Mouse (Mus musculus): Measurements from ENCODE around the gene Klf7. TPM values are rescaled to one million over a fixed set of nuclear protein-coding genes. Genes with fewer than 3 reads are reported as not detected.

The Klf7 gene
- polyA plus RNA-seq, 1 experiment from 2014 or later: 22.9 TPM

DNA sequence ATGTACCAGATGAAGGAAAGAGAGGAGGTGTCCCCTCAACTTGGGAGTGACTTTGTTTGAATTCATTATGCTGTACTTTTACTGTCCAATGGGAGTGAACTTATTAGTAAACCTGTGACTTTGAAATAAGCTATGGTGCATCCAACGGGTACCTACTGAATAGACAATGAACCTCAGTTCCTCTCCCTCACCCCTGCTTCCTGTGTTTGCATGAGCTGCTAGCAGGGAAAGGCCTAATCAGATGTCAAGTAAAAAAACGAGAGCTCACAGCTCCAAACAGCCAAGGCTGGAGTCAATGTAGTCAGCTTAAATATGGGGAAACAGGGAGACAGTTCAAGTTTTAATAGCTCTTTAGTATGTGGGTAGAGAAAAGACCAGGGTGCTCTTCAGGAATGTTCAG lies 77.5 kb downstream of the Klf7 start:
- 26% methylated on average over 2 of the region's 2 CpGs for WGBS
- Histone ChIP-seq H3K4me2 (ENCODE audit: low read depth, low read length) (no peak overlapping the region), H3K27ac (ENCODE audit: low read length) (no peak overlapping the region)

GRCm38 (mm10) chr1:64040831-64041383 lies 81.2 kb downstream of the Klf7 start:
- H3K4me3 ChIP-seq (replicated peaks; ENCODE audit: low read length): no peak overlapping the region

More for the DNA sequence above, 77.5 kb downstream of the Klf7 start:
- no peak overlapping the region for H3K4me3 ChIP-seq (replicated peaks; ENCODE audit: low read length)
- no peaks in the 10 kb centered on the region for H3K4me1 ChIP-seq (ENCODE audit: control insufficient read depth, insufficient read depth, low read length)
- no peak for ATAC-seq (ENCODE audit: insufficient read depth, low FRiP score)
- no peaks in the 10 kb centered on the region for H3K27me3 ChIP-seq (ENCODE audit: control insufficient read depth, insufficient read depth, low read length)
- H3K9me3 ChIP-seq (replicated peaks; ENCODE audit: control insufficient read depth, low read length): no peaks in the 10 kb centered on the region
- H3K9ac ChIP-seq (ENCODE audit: low read length): no peak overlapping the region
- no peaks in the 10 kb centered on the region for H3K36me3 ChIP-seq (ENCODE audit: control insufficient read depth, insufficient read depth, low read length)

GRCm38 (mm10) chr1:64040061-64040686 lies 81.9 kb downstream of the Klf7 start:
- no peak for ATAC-seq (ENCODE audit: insufficient read depth, low FRiP score)
- H3K27ac ChIP-seq (ENCODE audit: low read length): no peak overlapping the region
- H3K4me3 ChIP-seq (replicated peaks; ENCODE audit: low read length): no peak overlapping the region
- H3K36me3 ChIP-seq (ENCODE audit: control insufficient read depth, insufficient read depth, low read length): no peaks in the 10 kb centered on the region
- WGBS: 82% methylated on average over 10 of the region's 10 CpGs
- H3K9me3 ChIP-seq (replicated peaks; ENCODE audit: control insufficient read depth, low read length): no peaks in the 10 kb centered on the region
- peaks cover 7% of the 10 kb centered on the region; the same call in 1 of the 2 replicates for H3K4me1 ChIP-seq (ENCODE audit: control insufficient read depth, insufficient read depth, low read length)
- no peak overlapping the region for H3K9ac ChIP-seq (ENCODE audit: low read length)
- H3K27me3 ChIP-seq (ENCODE audit: control insufficient read depth, insufficient read depth, low read length): no peaks in the 10 kb centered on the region
- H3K4me2 ChIP-seq (ENCODE audit: low read depth, low read length): no peak overlapping the region

More at GRCm38 (mm10) chr1:64040831-64041383, 81.2 kb downstream of the Klf7 start:
- Histone ChIP-seq H3K9me3 (replicated peaks; ENCODE audit: control insufficient read depth, low read length) (no peaks in the 10 kb centered on the region), H3K27me3 (ENCODE audit: control insufficient read depth, insufficient read depth, low read length) (no peaks in the 10 kb centered on the region), H3K4me2 (ENCODE audit: low read depth, low read length) (no peak overlapping the region), H3K9ac (ENCODE audit: low read length) (no peak overlapping the region), H3K27ac (ENCODE audit: low read length) (no peak overlapping the region), H3K36me3 (ENCODE audit: control insufficient read depth, insufficient read depth, low read length) (no peaks in the 10 kb centered on the region), H3K4me1 (ENCODE audit: control insufficient read depth, insufficient read depth, low read length) (peaks cover 7% of the 10 kb centered on the region; the same call in 1 of the 2 replicates)
- 0 out of 2 replicates have a peak, but pooled peaks have one; percentile 30 for ATAC-seq (ENCODE audit: insufficient read depth, low FRiP score)
- 68% methylated on average over 5 of the region's 5 CpGs for WGBS

DNA sequence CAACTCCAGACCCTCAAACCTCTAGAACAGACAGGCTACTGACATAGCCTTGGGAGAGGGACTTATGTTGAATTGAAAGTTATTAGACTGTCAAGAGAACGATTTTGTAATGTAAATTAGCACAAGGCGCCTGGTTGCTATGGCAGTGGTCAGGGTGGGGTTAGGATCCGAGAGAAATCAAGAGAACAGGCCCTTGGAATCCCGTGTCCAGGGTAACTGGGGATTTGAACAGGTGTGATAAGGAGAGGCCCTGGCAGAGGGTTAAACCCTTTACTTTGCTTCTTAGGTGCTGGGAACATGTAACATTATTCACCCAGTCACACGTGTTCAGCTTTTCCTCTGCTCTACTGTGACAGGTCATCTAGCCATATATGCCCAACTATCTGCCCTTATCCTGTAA lies 83.7 kb downstream of the Klf7 start:
- 57% methylated on average over 5 of the region's 5 CpGs for WGBS
- peak; percentile 68; the same call in 1 of the 2 replicates for ATAC-seq (ENCODE audit: insufficient read depth, low FRiP score)

DNA sequence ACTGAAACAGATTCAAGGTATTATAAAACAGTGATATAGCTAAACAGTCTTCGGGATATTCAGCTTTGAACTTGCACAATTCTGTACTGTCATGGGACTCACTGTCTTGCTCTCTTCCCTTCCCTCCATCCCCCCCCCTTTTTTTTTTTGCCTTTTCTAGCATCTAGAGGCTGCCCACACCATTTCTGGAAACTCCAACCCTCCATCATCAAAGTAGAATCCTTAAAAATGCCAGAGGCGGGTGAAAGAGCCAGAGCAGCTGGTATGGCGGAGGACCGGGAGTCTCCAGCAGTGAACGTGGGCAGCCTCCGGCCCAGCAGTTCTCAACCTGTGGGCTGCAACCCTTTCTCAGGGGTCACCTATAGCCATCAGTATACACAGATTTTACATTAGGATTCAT lies 84.3 kb downstream of the Klf7 start:
- Histone ChIP-seq H3K9ac (ENCODE audit: low read length) (no peak overlapping the region), H3K27me3 (ENCODE audit: control insufficient read depth, insufficient read depth, low read length) (no peaks in the 10 kb centered on the region), H3K27ac (ENCODE audit: low read length) (no peak overlapping the region), H3K4me1 (ENCODE audit: control insufficient read depth, insufficient read depth, low read length) (peaks cover 7% of the 10 kb centered on the region; the same call in 1 of the 2 replicates), H3K4me3 (replicated peaks; ENCODE audit: low read length) (no peak overlapping the region), H3K9me3 (replicated peaks; ENCODE audit: control insufficient read depth, low read length) (no peaks in the 10 kb centered on the region), H3K36me3 (ENCODE audit: control insufficient read depth, insufficient read depth, low read length) (no peaks in the 10 kb centered on the region), H3K4me2 (ENCODE audit: low read depth, low read length) (no peak overlapping the region)
- 89% methylated on average over 6 of the region's 6 CpGs for WGBS
- ATAC-seq (ENCODE audit: insufficient read depth, low FRiP score): no peak

More for the DNA sequence above, 83.7 kb downstream of the Klf7 start:
- peaks cover 7% of the 10 kb centered on the region; the same call in 1 of the 2 replicates for H3K4me1 ChIP-seq (ENCODE audit: control insufficient read depth, insufficient read depth, low read length)
- H3K4me2 ChIP-seq (ENCODE audit: low read depth, low read length): no peak overlapping the region
- H3K9ac ChIP-seq (ENCODE audit: low read length): no peak overlapping the region
- no peaks in the 10 kb centered on the region for H3K36me3 ChIP-seq (ENCODE audit: control insufficient read depth, insufficient read depth, low read length)
- H3K9me3 ChIP-seq (replicated peaks; ENCODE audit: control insufficient read depth, low read length): no peaks in the 10 kb centered on the region
- H3K27ac ChIP-seq (ENCODE audit: low read length): 0 out of 2 replicates have a peak overlapping the region, but pooled peaks have one; percentile 3
- H3K4me3 ChIP-seq (replicated peaks; ENCODE audit: low read length): no peak overlapping the region
- no peaks in the 10 kb centered on the region for H3K27me3 ChIP-seq (ENCODE audit: control insufficient read depth, insufficient read depth, low read length)

DNA sequence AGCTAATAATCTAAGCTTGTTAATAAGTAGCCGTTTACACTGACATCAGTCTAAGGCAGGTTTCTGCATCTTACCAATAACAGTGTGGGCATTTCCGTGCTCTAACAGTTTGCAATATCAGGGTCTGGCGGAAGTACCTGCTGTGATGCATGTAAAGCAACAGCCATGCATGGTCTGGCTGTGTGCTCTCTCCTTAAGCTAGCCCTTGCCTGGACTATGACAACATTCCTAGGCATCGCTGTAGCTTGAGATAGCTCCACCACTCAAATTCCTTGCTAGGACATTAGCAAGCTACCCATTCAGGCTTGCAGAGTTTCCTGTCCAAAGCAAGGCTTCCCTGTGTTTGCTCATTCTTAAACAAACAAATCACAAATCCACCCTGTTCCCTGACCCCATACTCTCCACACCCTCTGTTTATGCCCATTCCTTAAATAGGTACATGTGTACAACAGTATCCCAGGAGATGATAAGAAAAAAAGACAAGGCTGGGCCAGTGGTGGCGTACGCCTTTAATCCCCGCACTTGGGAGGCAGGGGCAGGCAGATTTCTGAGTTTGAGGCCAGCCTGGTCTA lies 85.1 kb downstream of the Klf7 start:
- Histone ChIP-seq H3K4me3 (replicated peaks; ENCODE audit: low read length) (no peak overlapping the region), H3K9me3 (replicated peaks; ENCODE audit: control insufficient read depth, low read length) (no peaks in the 10 kb centered on the region), H3K4me2 (ENCODE audit: low read depth, low read length) (no peak overlapping the region), H3K27me3 (ENCODE audit: control insufficient read depth, insufficient read depth, low read length) (no peaks in the 10 kb centered on the region), H3K9ac (ENCODE audit: low read length) (no peak overlapping the region), H3K27ac (ENCODE audit: low read length) (peak overlapping the region; percentile 47), H3K4me1 (ENCODE audit: control insufficient read depth, insufficient read depth, low read length) (peaks cover 7% of the 10 kb centered on the region; the same call in 1 of the 2 replicates), H3K36me3 (ENCODE audit: control insufficient read depth, insufficient read depth, low read length) (no peaks in the 10 kb centered on the region)
- ATAC-seq (ENCODE audit: insufficient read depth, low FRiP score): peak; percentile 72; the same call in 1 of the 2 replicates
- WGBS: 72% methylated on average over 7 of the region's 7 CpGs

DNA sequence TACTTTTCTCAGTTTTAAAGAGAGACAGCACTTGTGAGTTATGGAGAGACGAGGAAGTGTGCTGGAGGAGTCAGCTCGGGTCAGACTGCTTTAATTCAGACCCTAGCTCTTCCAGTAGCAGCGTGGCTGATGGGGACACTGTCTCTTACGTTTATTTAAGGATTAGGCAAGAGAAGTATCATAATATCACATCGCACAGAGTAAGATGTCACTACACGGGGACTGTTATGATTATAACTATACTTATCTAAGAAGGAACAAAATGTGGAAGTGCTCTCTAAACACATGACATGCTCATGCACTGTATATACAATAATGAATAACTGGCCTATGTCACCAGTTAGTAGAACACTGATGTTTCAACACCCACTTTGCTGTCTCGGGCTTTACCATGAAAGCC lies 86.3 kb downstream of the Klf7 start:
- H3K4me2 ChIP-seq (ENCODE audit: low read depth, low read length): no peak overlapping the region
- H3K9ac ChIP-seq (ENCODE audit: low read length): no peak overlapping the region
- H3K9me3 ChIP-seq (replicated peaks; ENCODE audit: control insufficient read depth, low read length): no peaks in the 10 kb centered on the region
- ATAC-seq (ENCODE audit: insufficient read depth, low FRiP score): no peak
- no peaks in the 10 kb centered on the region for H3K36me3 ChIP-seq (ENCODE audit: control insufficient read depth, insufficient read depth, low read length)
- peaks cover 7% of the 10 kb centered on the region; the same call in 1 of the 2 replicates for H3K4me1 ChIP-seq (ENCODE audit: control insufficient read depth, insufficient read depth, low read length)
- no peak overlapping the region for H3K4me3 ChIP-seq (replicated peaks; ENCODE audit: low read length)
- no peaks in the 10 kb centered on the region for H3K27me3 ChIP-seq (ENCODE audit: control insufficient read depth, insufficient read depth, low read length)
- WGBS: 44% methylated on average over 7 of the region's 7 CpGs
- H3K27ac ChIP-seq (ENCODE audit: low read length): no peak overlapping the region

GRCm38 (mm10) chr1:64035087-64035791 lies 86.8 kb downstream of the Klf7 start:
- no peaks in the 10 kb centered on the region for H3K36me3 ChIP-seq (ENCODE audit: control insufficient read depth, insufficient read depth, low read length)
- H3K9me3 ChIP-seq (replicated peaks; ENCODE audit: control insufficient read depth, low read length): no peaks in the 10 kb centered on the region
- no peak overlapping the region for H3K4me2 ChIP-seq (ENCODE audit: low read depth, low read length)
- ATAC-seq (ENCODE audit: insufficient read depth, low FRiP score): no peak
- no peak overlapping the region for H3K27ac ChIP-seq (ENCODE audit: low read length)
- no peak overlapping the region for H3K9ac ChIP-seq (ENCODE audit: low read length)
- no peak overlapping the region for H3K4me3 ChIP-seq (replicated peaks; ENCODE audit: low read length)
- H3K4me1 ChIP-seq (ENCODE audit: control insufficient read depth, insufficient read depth, low read length): peaks cover 7% of the 10 kb centered on the region; the same call in 1 of the 2 replicates
- no peaks in the 10 kb centered on the region for H3K27me3 ChIP-seq (ENCODE audit: control insufficient read depth, insufficient read depth, low read length)
- 77% methylated on average over 15 of the region's 15 CpGs for WGBS
